Mouse (Mus musculus): ENCODE data around the gene Dmgdh.

DNA sequence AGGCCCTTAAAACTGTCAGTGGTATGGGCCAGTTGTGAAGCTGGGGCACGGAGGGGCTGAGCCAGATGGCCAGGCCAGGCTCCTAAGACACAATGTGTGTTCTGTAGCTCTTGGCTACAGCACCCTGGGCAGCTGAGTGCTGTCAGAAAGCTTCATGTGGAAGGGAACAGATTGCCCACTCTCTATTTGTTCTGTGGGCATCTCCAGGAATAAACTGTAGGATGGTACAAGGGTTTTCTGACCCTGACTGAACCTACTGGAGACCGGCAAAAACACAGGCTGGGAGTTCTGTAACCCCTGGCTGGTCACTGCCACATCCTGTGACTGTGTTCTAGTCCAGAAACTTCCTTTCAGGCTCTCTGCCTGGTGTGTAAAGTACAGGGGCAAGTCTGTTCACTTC, 111.8 kb downstream of the Dmgdh start:
- TF ChIP-seq CTCF (conservative IDR thresholded peaks at IDR 0.05 in 1 of 2, IDR thresholded peaks at IDR 0.05 in 1 of 2; ENCODE audit: low read depth in 2 of 2, low read length in 2 of 2): no peak
- TF ChIP-seq POLR2A (IDR thresholded peaks at IDR 0.05; ENCODE audit: low read depth, low read length): no peak
- no peak for TF ChIP-seq USF1 (IDR thresholded peaks at IDR 0.05; ENCODE audit: low read depth, low read length)
- TF ChIP-seq EP300 (IDR thresholded peaks at IDR 0.05; ENCODE audit: low read length): no peak
- TF ChIP-seq TCF12 (IDR thresholded peaks at IDR 0.05; ENCODE audit: low read depth, low read length): no peak
- no peak for TF ChIP-seq NELFE (IDR thresholded peaks at IDR 0.05; ENCODE audit: low read depth, low read length)
- TF ChIP-seq IRF4 (IDR thresholded peaks at IDR 0.05; ENCODE audit: low read depth, low read length): no peak
- no peak for TF ChIP-seq NRF1 (IDR thresholded peaks at IDR 0.05; ENCODE audit: low read depth, low read length)
- TF ChIP-seq JUND (conservative IDR thresholded peaks at IDR 0.05; ENCODE audit: low read depth, low read length): no peak
- no peak for TF ChIP-seq MAFK (IDR thresholded peaks at IDR 0.05; ENCODE audit: insufficient replicate concordance, low read length)
- TF ChIP-seq MEF2A (IDR thresholded peaks at IDR 0.05; ENCODE audit: borderline replicate concordance, low read depth, low read length): no peak
- no peak for TF ChIP-seq CHD2 (IDR thresholded peaks at IDR 0.05; ENCODE audit: low read length)
- TF ChIP-seq KAT2A (IDR thresholded peaks at IDR 0.05; ENCODE audit: insufficient replicate concordance, low read length): no peak

All from CH12.LX (cell line).